Mouse (Mus musculus) forebrain, embryonic 14.5 days (tissue): ENCODE measurements around the gene Endov. TPM values are rescaled to one million over a fixed set of nuclear protein-coding genes. Genes with fewer than 3 reads are reported as not detected.

ENCODE experiments used
- ATAC-seq: fragments of 200-750 bp; cut with Nextera tagmentation; 2 replicates; pipeline ENCODE4 v1.8.0; 2017; ENCODE audit warnings: mild to moderate bottlenecking, moderate library complexity
- DNase-seq: peaks from one replicate; pipeline ENCODE4 v3.0.0-alpha.2; 2015; ENCODE audit warnings: low spot score
- H3K27ac ChIP-seq: fragments of 300-500 bp; sonication (generic); 2 replicates; pipeline ENCODE4 v1.5.1; 2014; ENCODE audit warnings: low read depth, mild to moderate bottlenecking, control low read depth, low read length, moderate library complexity
- H3K27me3 ChIP-seq: fragments of 300-500 bp; sonication (generic); replicated peaks from 2 replicates; pipeline ENCODE4 v1.6.1; 2014; ENCODE audit warnings: low read length, control low read depth, mixed read lengths; ENCODE audit not compliant: control insufficient read depth, insufficient read depth
- H3K36me3 ChIP-seq: fragments of 300-500 bp; sonication (generic); 2 replicates; pipeline ENCODE4 v1.6.1; 2014; ENCODE audit warnings: low read length, control low read depth; ENCODE audit not compliant: control insufficient read depth, insufficient read depth
- H3K4me1 ChIP-seq: fragments of 300-500 bp; sonication (generic); 2 replicates; pipeline ENCODE4 v1.6.1; 2014; ENCODE audit warnings: antibody characterized with exemption, low read length, control low read depth; ENCODE audit not compliant: control insufficient read depth, insufficient read depth
- H3K4me2 ChIP-seq: fragments of 300-500 bp; sonication (generic); 2 replicates; pipeline ENCODE4 v1.6.1; 2014; ENCODE audit warnings: mild to moderate bottlenecking, control low read depth, low read length
- H3K4me3 ChIP-seq: fragments of 300-500 bp; sonication (generic); 2 replicates; pipeline ENCODE4 v1.5.1; 2014; ENCODE audit warnings: low read depth, low read length, control low read depth
- H3K9ac ChIP-seq: fragments of 300-500 bp; sonication (generic); 2 replicates; pipeline ENCODE4 v1.6.1; 2014; ENCODE audit warnings: mild to moderate bottlenecking, low read length, control low read depth, moderate library complexity
- H3K9me3 ChIP-seq: fragments of 300-500 bp; sonication (generic); replicated peaks from 2 replicates; pipeline ENCODE4 v1.6.1; 2016; ENCODE audit warnings: low read length, control low read depth, mixed read lengths; ENCODE audit not compliant: control insufficient read depth
- WGBS: fragments of 180-500 bp; shearing (Covaris S2); extraction: QIAGEN DNeasy Blood & Tissue Kit; methylation state at CpG from one replicate; pipeline ENCODE4 v1.1.7; 2014; 5-methylcytosine and 5-hydroxymethylcytosine counted together
- polyA plus RNA-seq: library from polyadenylated mRNA; unstranded; fragments of >200 nt; fragmentation: Nextera tagmentation; extraction: Ambion mirVana; gene quantifications from 2 replicates; pipeline ENCODE4 v1.2.1, GENCODE M21; 2014

Endov gene
- polyA plus RNA-seq, 1 experiment from 2014 or later, result 18.0 TPM

DNA sequence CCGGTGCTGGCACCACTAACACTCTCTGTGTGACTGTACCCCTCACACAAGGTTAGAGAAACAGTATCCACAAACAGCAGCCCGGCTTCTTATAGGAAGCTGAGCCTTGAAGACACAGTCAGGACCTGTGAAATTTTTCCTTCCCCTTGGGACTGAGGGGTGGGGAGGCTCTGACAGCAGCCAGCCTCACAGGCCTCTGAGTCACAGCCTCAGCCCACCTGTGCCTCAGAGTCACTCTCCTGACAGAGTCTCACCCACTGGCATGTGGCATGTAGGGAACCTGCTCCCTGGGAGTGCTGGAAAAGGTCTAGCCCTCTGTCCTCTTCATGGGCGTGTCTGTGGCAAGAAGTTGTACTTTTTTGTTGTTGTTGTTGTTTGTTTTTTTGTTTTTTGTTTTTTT, 60.3 kb downstream of the Endov start:
- 38% methylated on average over 3 of the region's 3 CpGs for WGBS
- peak overlapping the region; percentile 59 for H3K27ac ChIP-seq
- ATAC-seq (no peak), DNase-seq (no peak)
- peaks cover 21% of the 10 kb centered on the region for H3K4me1 ChIP-seq
- no peaks in the 10 kb centered on the region for H3K9me3 ChIP-seq
- peaks cover 32% of the 10 kb centered on the region for H3K27me3 ChIP-seq
- no peak overlapping the region for H3K4me3 ChIP-seq
- no peaks in the 10 kb centered on the region for H3K36me3 ChIP-seq
- H3K4me2 ChIP-seq, result no peak overlapping the region
- H3K9ac ChIP-seq, result no peak overlapping the region

- H3K9me3 ChIP-seq, result no peaks in the 10 kb centered on the region
- no peak overlapping the region for H3K4me2 ChIP-seq
- 67% methylated on average over 1 of the region's 1 CpGs for WGBS
- no peaks in the 10 kb centered on the region for H3K36me3 ChIP-seq
- H3K27me3 ChIP-seq, result peaks cover 25% of the 10 kb centered on the region
- peaks cover 23% of the 10 kb centered on the region for H3K4me1 ChIP-seq
- no peak overlapping the region for H3K27ac ChIP-seq
- no peak overlapping the region for H3K4me3 ChIP-seq
- no peak overlapping the region for H3K9ac ChIP-seq
- no peak for DNase-seq
- no peak for ATAC-seq
Observed at GRCm38 (mm10) chr11:119552301-119552700, 61.2 kb downstream of the Endov start.

- Histone ChIP-seq H3K9me3 (no peaks in the 10 kb centered on the region), H3K9ac (no peak overlapping the region), H3K36me3 (no peaks in the 10 kb centered on the region), H3K4me3 (no peak overlapping the region), H3K27me3 (peaks cover 24% of the 10 kb centered on the region), H3K27ac (no peak overlapping the region), H3K4me2 (no peak overlapping the region), H3K4me1 (peaks cover 27% of the 10 kb centered on the region)
- ATAC-seq (no peak), DNase-seq (peak; percentile 59)
- WGBS, result 61% methylated on average over 9 of the region's 9 CpGs
Observed at GRCm38 (mm10) chr11:119552902-119553802, 62.0 kb downstream of the Endov start.

GRCm38 (mm10) chr11:119554706-119555105, 63.6 kb downstream of the Endov start:
- Histone ChIP-seq H3K4me2 (no peak overlapping the region), H3K4me1 (peaks cover 35% of the 10 kb centered on the region), H3K9ac (no peak overlapping the region), H3K27me3 (peaks cover 8% of the 10 kb centered on the region), H3K4me3 (no peak overlapping the region), H3K36me3 (no peaks in the 10 kb centered on the region), H3K9me3 (no peaks in the 10 kb centered on the region), H3K27ac (no peak overlapping the region)
- DNase-seq, result no peak
- no peak for ATAC-seq
- WGBS, result 88% methylated on average over 7 of the region's 7 CpGs

GRCm38 (mm10) chr11:119555170-119555569, 64.0 kb downstream of the Endov start:
- DNase-seq (no peak), ATAC-seq (no peak)
- Histone ChIP-seq H3K27me3 (peaks cover 3% of the 10 kb centered on the region), H3K27ac (no peak overlapping the region), H3K9me3 (no peaks in the 10 kb centered on the region), H3K9ac (no peak overlapping the region), H3K36me3 (no peaks in the 10 kb centered on the region), H3K4me1 (peaks cover 36% of the 10 kb centered on the region), H3K4me2 (no peak overlapping the region), H3K4me3 (no peak overlapping the region)
- WGBS, result 84% methylated on average over 7 of the region's 7 CpGs

DNA sequence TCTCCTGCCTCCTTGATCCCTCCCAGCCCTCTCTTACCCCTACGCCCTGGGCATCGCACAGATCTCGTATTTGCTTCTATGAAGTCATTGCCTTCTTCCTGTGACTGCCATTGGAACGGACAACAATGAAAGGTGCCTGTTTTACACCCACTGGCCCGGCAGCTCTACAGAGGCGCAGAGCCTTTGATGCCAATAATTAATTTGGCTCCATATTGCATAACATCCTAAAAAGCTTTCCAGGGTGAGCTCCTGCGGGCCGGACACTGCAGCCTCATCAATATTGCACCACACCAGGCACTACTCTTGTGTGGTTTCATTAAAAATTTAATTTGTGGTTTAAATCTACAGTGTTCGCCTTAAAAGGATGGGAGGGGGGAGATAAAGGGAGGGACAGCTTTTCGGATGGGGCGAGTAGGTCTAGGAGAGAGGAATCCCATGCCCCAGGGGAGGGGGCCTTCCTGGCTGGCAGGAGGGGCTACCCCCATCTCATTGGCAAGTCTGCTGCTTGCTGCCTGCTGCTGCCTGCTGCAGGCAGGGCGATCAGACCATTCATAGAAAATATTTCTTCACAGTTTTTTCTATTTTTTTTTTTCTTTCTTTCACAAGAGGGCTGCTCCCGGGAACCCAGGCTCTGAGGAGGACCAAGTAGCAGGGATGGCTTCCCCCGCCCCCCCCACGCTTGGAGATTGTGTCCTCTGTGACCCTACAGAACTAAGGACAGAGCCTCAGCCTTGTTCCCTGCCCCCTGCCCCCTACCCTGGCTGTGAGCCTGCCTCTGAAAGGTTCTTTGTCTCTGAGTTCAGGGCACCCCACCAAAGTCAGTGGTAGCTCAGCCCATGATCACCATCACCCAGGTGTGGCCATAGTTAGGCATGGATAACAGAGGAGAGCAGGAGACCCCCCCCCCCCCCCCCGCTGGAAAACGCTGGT, 67.1 kb downstream of the Endov start:
- Histone ChIP-seq H3K9ac (peak overlapping the region; percentile 21), H3K9me3 (no peaks in the 10 kb centered on the region), H3K36me3 (no peaks in the 10 kb centered on the region), H3K4me1 (peaks cover 24% of the 10 kb centered on the region), H3K4me3 (no peak overlapping the region), H3K27ac (peak overlapping the region; percentile 73), H3K4me2 (peak overlapping the region; percentile 19; the same call in 1 of the 2 replicates), H3K27me3 (no peaks in the 10 kb centered on the region)
- ATAC-seq (peak; percentile 42), DNase-seq (peak; percentile 57)
- 8% methylated on average over 17 of the region's 17 CpGs for WGBS

DNA sequence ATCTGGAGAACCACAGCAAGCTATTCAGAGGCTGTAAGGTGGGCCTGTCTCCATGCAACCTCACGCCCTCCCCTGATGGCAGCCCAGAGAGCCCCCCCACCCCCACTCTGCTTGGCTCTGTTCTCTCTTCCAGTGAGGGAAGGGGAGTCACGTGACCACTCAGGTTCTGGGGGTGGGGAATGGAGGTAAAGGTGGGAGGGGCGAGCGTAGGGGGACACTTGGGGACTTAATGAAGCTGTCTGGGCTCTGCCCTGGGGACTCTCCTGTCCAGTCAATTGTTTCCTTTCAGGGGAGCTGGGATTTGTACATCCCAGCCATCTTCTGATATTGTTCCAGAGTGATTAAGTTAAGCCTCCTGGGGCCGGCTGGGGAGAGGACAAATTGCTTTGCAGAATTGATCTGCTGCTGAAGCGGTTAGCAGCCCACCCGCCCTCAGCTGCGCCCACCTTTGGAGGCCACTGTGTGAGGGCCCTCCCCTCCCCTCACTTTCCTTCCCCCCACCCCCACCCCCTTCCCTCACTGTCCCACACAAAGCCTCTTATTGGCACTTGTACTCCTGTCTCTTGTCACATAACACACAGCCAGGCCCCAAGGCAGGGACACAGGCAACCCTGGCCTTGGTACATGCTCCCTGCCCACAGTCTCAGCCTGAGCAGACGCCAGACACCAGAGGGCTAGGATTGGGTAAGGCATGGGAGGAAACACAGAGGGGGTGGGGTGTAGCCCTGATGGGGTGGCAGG, 67.9 kb downstream of the Endov start:
- Histone ChIP-seq H3K27ac (peak overlapping the region; percentile 73), H3K4me2 (peak overlapping the region; percentile 19; the same call in 1 of the 2 replicates), H3K36me3 (no peaks in the 10 kb centered on the region), H3K4me1 (peaks cover 24% of the 10 kb centered on the region), H3K27me3 (no peaks in the 10 kb centered on the region), H3K9ac (peak overlapping the region; percentile 21; the same call in 1 of the 2 replicates), H3K9me3 (no peaks in the 10 kb centered on the region), H3K4me3 (no peak overlapping the region)
- DNase-seq (peak; percentile 74), ATAC-seq (peak; percentile 70)
- 2% methylated on average over 9 of the region's 9 CpGs for WGBS
